Mouse (Mus musculus): ENCODE data around the gene Zfp583. TPM values are rescaled to one million over a fixed set of nuclear protein-coding genes. Genes with fewer than 3 reads are reported as not detected.
A peak's percentile ranks its signal among the peaks of the same experiment; 100 is the strongest.

Zfp583 gene
- total and polyA plus RNA-seq, 2 experiments: 0.05 to 0.28 TPM

- Histone ChIP-seq H3K79me2 (ENCODE audit: control insufficient read depth, insufficient read depth, low read length) (no peaks in the 10 kb centered on the region), H3K4me1 (ENCODE audit: control insufficient read depth, insufficient read depth, low read length) (peaks cover 5% of the 10 kb centered on the region; the same call in 1 of the 2 replicates), H3K27ac (replicated peaks; ENCODE audit: insufficient read depth, low read depth, low read length) (no peak overlapping the region), H3K9ac (ENCODE audit: low read depth, low read length) (no peak overlapping the region), H3K36me3 (ENCODE audit: control insufficient read depth, insufficient read depth, low read length) (no peaks in the 10 kb centered on the region), H3K27me3 (ENCODE audit: control insufficient read depth, insufficient read depth, low read length) (no peaks in the 10 kb centered on the region), H3K4me3 (ENCODE audit: insufficient read depth, low read depth, low read length) (no peak overlapping the region)
- TF ChIP-seq POLR2A (IDR thresholded peaks at IDR 0.05; ENCODE audit: extremely low read depth, insufficient read depth, low read length) (no peak), CTCF (IDR thresholded peaks at IDR 0.05; ENCODE audit: low read depth, low read length) (no peak)
- no peak for DNase-seq (ENCODE audit: extremely low read depth, low read depth, low spot score)
- 82% methylated on average over 6 of the region's 6 CpGs for WGBS
Measured at GRCm38 (mm10) chr7:6285366-6285765, 45.7 kb downstream of the Zfp583 start.

GRCm38 (mm10) chr7:6284442-6285012 lies 46.6 kb downstream of the Zfp583 start:
- no peaks in the 10 kb centered on the region for H3K79me2 ChIP-seq (ENCODE audit: control insufficient read depth, insufficient read depth, low read length)
- no peak for DNase-seq (ENCODE audit: extremely low read depth, low read depth, low spot score)
- 90% methylated on average over 4 of the region's 4 CpGs for WGBS
- TF ChIP-seq POLR2A (IDR thresholded peaks at IDR 0.05; ENCODE audit: extremely low read depth, insufficient read depth, low read length) (no peak), CTCF (IDR thresholded peaks at IDR 0.05; ENCODE audit: low read depth, low read length) (no peak)
- H3K36me3 ChIP-seq (ENCODE audit: control insufficient read depth, insufficient read depth, low read length): no peaks in the 10 kb centered on the region
- H3K4me1 ChIP-seq (ENCODE audit: control insufficient read depth, insufficient read depth, low read length): peaks cover 5% of the 10 kb centered on the region; the same call in 1 of the 2 replicates
- no peak overlapping the region for H3K4me3 ChIP-seq (ENCODE audit: insufficient read depth, low read depth, low read length)
- no peaks in the 10 kb centered on the region for H3K27me3 ChIP-seq (ENCODE audit: control insufficient read depth, insufficient read depth, low read length)
- H3K9ac ChIP-seq (ENCODE audit: low read depth, low read length): no peak overlapping the region
- no peak overlapping the region for H3K27ac ChIP-seq (replicated peaks; ENCODE audit: insufficient read depth, low read depth, low read length)

- Histone ChIP-seq H3K9ac (ENCODE audit: low read depth, low read length) (peak overlapping the region; percentile 93), H3K36me3 (ENCODE audit: control insufficient read depth, insufficient read depth, low read length) (no peaks in the 10 kb centered on the region), H3K27me3 (ENCODE audit: control insufficient read depth, insufficient read depth, low read length) (no peaks in the 10 kb centered on the region), H3K4me1 (ENCODE audit: control insufficient read depth, insufficient read depth, low read length) (peaks cover 5% of the 10 kb centered on the region; the same call in 1 of the 2 replicates), H3K27ac (replicated peaks; ENCODE audit: insufficient read depth, low read depth, low read length) (peak overlapping the region; percentile 95), H3K79me2 (ENCODE audit: control insufficient read depth, insufficient read depth, low read length) (no peaks in the 10 kb centered on the region), H3K4me3 (ENCODE audit: insufficient read depth, low read depth, low read length) (peak overlapping the region; percentile 80)
- no peak for TF ChIP-seq POLR2A (IDR thresholded peaks at IDR 0.05; ENCODE audit: extremely low read depth, insufficient read depth, low read length)
- TF ChIP-seq CTCF (IDR thresholded peaks at IDR 0.05; ENCODE audit: low read depth, low read length): peak; percentile 51
- WGBS: 1% methylated on average over 23 of the region's 23 CpGs
- DNase-seq (ENCODE audit: extremely low read depth, low read depth, low spot score): peak; percentile 77
Measured at GRCm38 (mm10) chr7:6283451-6284075, 47.5 kb downstream of the Zfp583 start.

GRCm38 (mm10) chr7:6282749-6283148 lies 48.3 kb downstream of the Zfp583 start:
- Histone ChIP-seq H3K4me1 (ENCODE audit: control insufficient read depth, insufficient read depth, low read length) (peaks cover 5% of the 10 kb centered on the region; the same call in 1 of the 2 replicates), H3K27me3 (ENCODE audit: control insufficient read depth, insufficient read depth, low read length) (no peaks in the 10 kb centered on the region), H3K27ac (replicated peaks; ENCODE audit: insufficient read depth, low read depth, low read length) (no peak overlapping the region), H3K9ac (ENCODE audit: low read depth, low read length) (peak overlapping the region; percentile 59; the same call in 1 of the 2 replicates), H3K36me3 (ENCODE audit: control insufficient read depth, insufficient read depth, low read length) (no peaks in the 10 kb centered on the region), H3K4me3 (ENCODE audit: insufficient read depth, low read depth, low read length) (peak overlapping the region; percentile 80), H3K79me2 (ENCODE audit: control insufficient read depth, insufficient read depth, low read length) (no peaks in the 10 kb centered on the region)
- 5% methylated on average over 1 of the region's 1 CpGs for WGBS
- DNase-seq (ENCODE audit: extremely low read depth, low read depth, low spot score): peak; percentile 78
- TF ChIP-seq POLR2A (IDR thresholded peaks at IDR 0.05; ENCODE audit: extremely low read depth, insufficient read depth, low read length) (no peak), CTCF (IDR thresholded peaks at IDR 0.05; ENCODE audit: low read depth, low read length) (peak; percentile 55)

- Histone ChIP-seq H3K79me2 (ENCODE audit: control insufficient read depth, insufficient read depth, low read length) (no peaks in the 10 kb centered on the region), H3K27me3 (ENCODE audit: control insufficient read depth, insufficient read depth, low read length) (no peaks in the 10 kb centered on the region), H3K4me1 (ENCODE audit: control insufficient read depth, insufficient read depth, low read length) (no peaks in the 10 kb centered on the region), H3K9ac (ENCODE audit: low read depth, low read length) (no peak overlapping the region), H3K27ac (replicated peaks; ENCODE audit: insufficient read depth, low read depth, low read length) (no peak overlapping the region), H3K36me3 (ENCODE audit: control insufficient read depth, insufficient read depth, low read length) (no peaks in the 10 kb centered on the region), H3K4me3 (ENCODE audit: insufficient read depth, low read depth, low read length) (no peak overlapping the region)
- TF ChIP-seq POLR2A (IDR thresholded peaks at IDR 0.05; ENCODE audit: extremely low read depth, insufficient read depth, low read length): no peak
- 57% methylated on average over 3 of the region's 3 CpGs for WGBS
- no peak for DNase-seq (ENCODE audit: extremely low read depth, low read depth, low spot score)
Measured at GRCm38 (mm10) chr7:6277906-6278305, 53.2 kb downstream of the Zfp583 start.

- Histone ChIP-seq H3K4me3 (ENCODE audit: insufficient read depth, low read depth, low read length) (no peak overlapping the region), H3K9ac (ENCODE audit: low read depth, low read length) (no peak overlapping the region), H3K27ac (replicated peaks; ENCODE audit: insufficient read depth, low read depth, low read length) (no peak overlapping the region), H3K36me3 (ENCODE audit: control insufficient read depth, insufficient read depth, low read length) (no peaks in the 10 kb centered on the region), H3K4me1 (ENCODE audit: control insufficient read depth, insufficient read depth, low read length) (no peaks in the 10 kb centered on the region), H3K27me3 (ENCODE audit: control insufficient read depth, insufficient read depth, low read length) (no peaks in the 10 kb centered on the region), H3K79me2 (ENCODE audit: control insufficient read depth, insufficient read depth, low read length) (no peaks in the 10 kb centered on the region)
- TF ChIP-seq CTCF (IDR thresholded peaks at IDR 0.05; ENCODE audit: low read depth, low read length) (peak; percentile 65), POLR2A (IDR thresholded peaks at IDR 0.05; ENCODE audit: extremely low read depth, insufficient read depth, low read length) (no peak)
- DNase-seq (ENCODE audit: extremely low read depth, low read depth, low spot score): peak; percentile 35
- WGBS: 64% methylated on average over 8 of the region's 8 CpGs
Measured at GRCm38 (mm10) chr7:6265695-6266094, 65.4 kb downstream of the Zfp583 start.

Other genes with a start within 250 kb of the Zfp583 start
- 33.7 and 36.8 TPM in 2 replicates for gene Zfp787, start 175.3 kb downstream of the Zfp583 start, total RNA-seq (2014; rRNA removed)
- 46.0 and 51.7 TPM in 2 replicates for gene Zfp787, start 175.3 kb downstream of the Zfp583 start, polyA plus RNA-seq (2012; rRNA removed)
- gene Zfp444, start 159.1 kb downstream of the Zfp583 start, total RNA-seq (2014; rRNA removed): 11.0 and 17.5 TPM in 2 replicates
- gene Zfp444, start 159.1 kb downstream of the Zfp583 start, polyA plus RNA-seq (2012; rRNA removed): 23.9 and 29.7 TPM in 2 replicates
- not detected in 2 replicates for gene Galp, start 134.2 kb downstream of the Zfp583 start, total RNA-seq (2014; rRNA removed)
- gene Galp, start 134.2 kb downstream of the Zfp583 start, polyA plus RNA-seq (2012; rRNA removed): not detected in 2 replicates
- not detected in 2 replicates for gene Zscan5b, start 109.0 kb downstream of the Zfp583 start, total RNA-seq (2014; rRNA removed)
- gene Zscan5b, start 109.0 kb downstream of the Zfp583 start, polyA plus RNA-seq (2012; rRNA removed): not detected in 2 replicates
- not detected in 2 replicates for gene Epp13, start 78.6 kb downstream of the Zfp583 start, total RNA-seq (2014; rRNA removed)
- not detected in 2 replicates for gene Epp13, start 78.6 kb downstream of the Zfp583 start, polyA plus RNA-seq (2012; rRNA removed)
- gene Zfp667, start 44.7 kb downstream of the Zfp583 start, total RNA-seq (2014; rRNA removed): 1.5 and 1.6 TPM in 2 replicates
- 0.21 and 0.43 TPM in 2 replicates for gene Zfp667, start 44.7 kb downstream of the Zfp583 start, polyA plus RNA-seq (2012; rRNA removed)
- under 0.01 and 0.07 TPM in 2 replicates for gene Gm3854, start 12.5 kb upstream of the Zfp583 start, total RNA-seq (2014; rRNA removed)
- gene Gm3854, start 12.5 kb upstream of the Zfp583 start, polyA plus RNA-seq (2012; rRNA removed): not detected in 2 replicates
- gene Zfp78, start 32.0 kb upstream of the Zfp583 start, total RNA-seq (2014; rRNA removed): 0.74 and 1.3 TPM in 2 replicates
- gene Zfp78, start 32.0 kb upstream of the Zfp583 start, polyA plus RNA-seq (2012; rRNA removed): 0.21 and 0.68 TPM in 2 replicates
- 1.2 and 1.9 TPM in 2 replicates for gene Zfp28, start 52.0 kb upstream of the Zfp583 start, total RNA-seq (2014; rRNA removed)
- gene Zfp28, start 52.0 kb upstream of the Zfp583 start, polyA plus RNA-seq (2012; rRNA removed): 0.21 and 0.51 TPM in 2 replicates
- gene Smim17, start 67.4 kb upstream of the Zfp583 start, total RNA-seq (2014; rRNA removed): not detected in 2 replicates
- not detected in 2 replicates for gene Smim17, start 67.4 kb upstream of the Zfp583 start, polyA plus RNA-seq (2012; rRNA removed)
- gene Gm20715, start 79.0 kb upstream of the Zfp583 start, total RNA-seq (2014; rRNA removed): not detected in 2 replicates
- not detected in 2 replicates for gene Gm20715, start 79.0 kb upstream of the Zfp583 start, polyA plus RNA-seq (2012; rRNA removed)
- not detected in 2 replicates for gene Olfr1344, start 107.4 kb upstream of the Zfp583 start, total RNA-seq (2014; rRNA removed)
- not detected in 2 replicates for gene Olfr1344, start 107.4 kb upstream of the Zfp583 start, polyA plus RNA-seq (2012; rRNA removed)
- gene Olfr1336, start 124.9 kb upstream of the Zfp583 start, total RNA-seq (2014; rRNA removed): not detected in 2 replicates
- not detected in 2 replicates for gene Olfr1336, start 124.9 kb upstream of the Zfp583 start, polyA plus RNA-seq (2012; rRNA removed)
- gene Olfr1346, start 135.8 kb upstream of the Zfp583 start, total RNA-seq (2014; rRNA removed): not detected in 2 replicates
- not detected in 2 replicates for gene Olfr1346, start 135.8 kb upstream of the Zfp583 start, polyA plus RNA-seq (2012; rRNA removed)
- not detected in 2 replicates for gene Olfr5, start 155.7 kb upstream of the Zfp583 start, total RNA-seq (2014; rRNA removed)
- not detected in 2 replicates for gene Olfr5, start 155.7 kb upstream of the Zfp583 start, polyA plus RNA-seq (2012; rRNA removed)
- not detected in 2 replicates for gene Olfr1347, start 168.5 kb upstream of the Zfp583 start, total RNA-seq (2014; rRNA removed)
- not detected in 2 replicates for gene Olfr1347, start 168.5 kb upstream of the Zfp583 start, polyA plus RNA-seq (2012; rRNA removed)
- not detected in 2 replicates for gene Olfr1348, start 177.5 kb upstream of the Zfp583 start, total RNA-seq (2014; rRNA removed)
- not detected in 2 replicates for gene Olfr1348, start 177.5 kb upstream of the Zfp583 start, polyA plus RNA-seq (2012; rRNA removed)
- not detected in 2 replicates for gene Olfr1349, start 191.7 kb upstream of the Zfp583 start, total RNA-seq (2014; rRNA removed)
- not detected in 2 replicates for gene Olfr1349, start 191.7 kb upstream of the Zfp583 start, polyA plus RNA-seq (2012; rRNA removed)
- not detected in 2 replicates for gene Olfr1350, start 233.6 kb upstream of the Zfp583 start, total RNA-seq (2014; rRNA removed)
- gene Olfr1350, start 233.6 kb upstream of the Zfp583 start, polyA plus RNA-seq (2012; rRNA removed): not detected in 2 replicates